Mouse (Mus musculus): ENCODE measurements around the gene Bbof1.

Bbof1 gene

DNA sequence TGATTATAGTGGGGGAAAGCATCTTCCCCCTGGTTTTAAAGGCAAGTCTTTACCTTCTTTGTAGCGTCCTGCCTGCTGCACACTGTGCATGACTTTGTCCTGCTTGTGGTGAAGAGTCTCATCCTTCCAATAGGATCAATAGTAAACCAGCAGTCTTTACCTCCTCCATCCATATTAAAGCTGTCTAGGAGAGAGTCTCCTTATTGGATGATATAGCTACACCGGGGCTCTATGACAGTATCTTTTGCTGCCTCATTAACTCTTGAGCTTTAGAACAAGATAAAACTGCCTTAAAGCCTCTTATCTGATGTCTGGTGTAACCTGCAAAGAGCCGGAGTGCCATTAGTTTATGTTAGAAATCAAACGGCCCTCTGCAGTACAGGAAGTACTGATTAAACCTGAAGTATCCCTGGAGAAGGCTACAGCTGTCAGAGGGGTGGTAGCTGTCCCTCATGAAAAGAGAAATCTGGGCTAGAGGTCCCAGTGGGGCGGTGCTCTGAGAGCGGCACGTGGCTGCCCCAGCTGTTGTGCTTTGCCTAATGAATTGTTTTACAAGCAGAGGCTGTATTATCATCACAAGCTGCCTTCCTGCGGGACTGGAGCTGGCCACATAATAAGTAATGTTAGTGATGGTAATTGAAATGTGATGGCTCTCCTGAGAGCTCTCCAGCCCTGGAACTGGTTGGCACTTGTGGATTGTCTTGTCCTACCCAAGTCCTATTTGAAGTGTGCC is 78.6 kb downstream of the Bbof1 start:
- no peak for TF ChIP-seq GATA4 (IDR thresholded peaks at IDR 0.05; ENCODE audit: insufficient replicate concordance, low read length)

All from liver, adult (tissue).